In genomic region chr1:179632746-179633413, GRCm38 (mm10) we compare ENCODE assay signal across 12 mouse cellular contexts.
"Had no signal": no experiment of that assay in that cellular context is flagged by ENCODE, and none has a peak within 500 bp of the region (broad histone marks: within the 10 kb centered on the region; RNA-seq: fewer than 3 reads in every experiment).

No protein-coding gene starts in this region.

- H3K4me2 ChIP-seq: limb, embryonic 15.5 days; liver, embryonic 12.5 days; lung, embryonic 14.5 days; midbrain, embryonic 13.5 days; neural tube, embryonic 15.5 days had no signal

- H3K27ac ChIP-seq: limb, embryonic 15.5 days; liver, embryonic 12.5 days; midbrain, embryonic 13.5 days; neural tube, embryonic 15.5 days had no signal

- H3K4me3 ChIP-seq: limb, embryonic 15.5 days; liver, embryonic 12.5 days; midbrain, embryonic 13.5 days; myocyte; neural tube, embryonic 15.5 days had no signal

- H3K9ac ChIP-seq: limb, embryonic 15.5 days; liver, embryonic 12.5 days; lung, embryonic 14.5 days; midbrain, embryonic 13.5 days; neural tube, embryonic 15.5 days had no signal

- DNase-seq: kidney, adult 8-10 months; layer of hippocampus, adult 9-11 months; layer of hippocampus, postnatal 36 days; right cerebral cortex, adult 18-20 months; right cerebral cortex, postnatal 25 days; thymus, adult 18-20 months had no signal

- ATAC-seq: midbrain, embryonic 13.5 days had no signal

- H3K36me3 ChIP-seq: limb, embryonic 15.5 days; liver, embryonic 12.5 days; midbrain, embryonic 13.5 days; neural tube, embryonic 15.5 days had no signal

- H3K27me3 ChIP-seq: limb, embryonic 15.5 days; liver, embryonic 12.5 days; midbrain, embryonic 13.5 days; neural tube, embryonic 15.5 days had no signal

- H3K4me1 ChIP-seq: limb, embryonic 15.5 days; midbrain, embryonic 13.5 days; neural tube, embryonic 15.5 days had no signal

- H3K9me3 ChIP-seq: limb, embryonic 15.5 days; liver, embryonic 12.5 days; midbrain, embryonic 13.5 days; neural tube, embryonic 15.5 days had no signal
